Mouse (Mus musculus) adrenal gland, postnatal 14 days (tissue): Measurements from ENCODE around the gene Mmaa. TPM values are rescaled to one million over a fixed set of nuclear protein-coding genes. Genes with fewer than 3 reads are reported as not detected.

ENCODE experiments used
- DNase-seq: peaks from one replicate; pipeline ENCODE4 v3.0.0; 2021; ENCODE audit warnings: mixed read lengths
- total RNA-seq: library from RNA; stranded (reverse); gene quantifications from 2 replicates; pipeline ENCODE4 v1.2.3, GENCODE M21; 2021

The Mmaa gene
- total RNA-seq, 1 experiment from 2014 or later: 36.6 TPM

- no peak for DNase-seq
Measured at GRCm38 (mm10) chr8:79288681-79289080, 6.1 kb downstream of the Mmaa start.

GRCm38 (mm10) chr8:79288250-79288649, 6.5 kb downstream of the Mmaa start:
- DNase-seq: no peak

GRCm38 (mm10) chr8:79286424-79286823, 8.3 kb downstream of the Mmaa start:
- no peak for DNase-seq

- DNase-seq: no peak
Measured at GRCm38 (mm10) chr8:79284626-79285025, 10.1 kb downstream of the Mmaa start.

GRCm38 (mm10) chr8:79281376-79281890, 13.3 kb downstream of the Mmaa start:
- DNase-seq: no peak

GRCm38 (mm10) chr8:79277264-79277870, 17.4 kb downstream of the Mmaa start:
- no peak for DNase-seq

GRCm38 (mm10) chr8:79274940-79275339, 19.8 kb downstream of the Mmaa start:
- DNase-seq: no peak

GRCm38 (mm10) chr8:79273776-79274175, 21.0 kb downstream of the Mmaa start:
- DNase-seq: no peak

- DNase-seq: no peak
Measured at GRCm38 (mm10) chr8:79272676-79273075, 22.1 kb downstream of the Mmaa start.

GRCm38 (mm10) chr8:79268921-79269320, 25.8 kb downstream of the Mmaa start:
- DNase-seq: no peak

GRCm38 (mm10) chr8:79261920-79262319, 32.8 kb downstream of the Mmaa start:
- DNase-seq: no peak

GRCm38 (mm10) chr8:79256076-79256705, 38.5 kb downstream of the Mmaa start:
- DNase-seq: no peak

- DNase-seq: no peak
Measured at GRCm38 (mm10) chr8:79253742-79254141, 41.0 kb downstream of the Mmaa start.

GRCm38 (mm10) chr8:79248470-79248869, 46.3 kb downstream of the Mmaa start, which contains the start of gene 1700011L22Rik:
TSS of gene 1700011L22Rik (minus strand) at chr8:79248570.
- no peak for DNase-seq

- no peak for DNase-seq
Measured at GRCm38 (mm10) chr8:79243422-79243821, 51.3 kb downstream of the Mmaa start.

- no peak for DNase-seq
Measured at GRCm38 (mm10) chr8:79239996-79240395, 54.7 kb downstream of the Mmaa start.

GRCm38 (mm10) chr8:79239320-79239719, 55.4 kb downstream of the Mmaa start:
- DNase-seq: no peak

GRCm38 (mm10) chr8:79229266-79229888, 65.4 kb downstream of the Mmaa start:
- no peak for DNase-seq

- no peak for DNase-seq
Measured at GRCm38 (mm10) chr8:79227916-79228315, 66.8 kb downstream of the Mmaa start.

- no peak for DNase-seq
Measured at GRCm38 (mm10) chr8:79227194-79227593, 67.5 kb downstream of the Mmaa start.

GRCm38 (mm10) chr8:79226046-79226445, 68.7 kb downstream of the Mmaa start:
- no peak for DNase-seq

GRCm38 (mm10) chr8:79225586-79225985, 69.2 kb downstream of the Mmaa start:
- DNase-seq: no peak

GRCm38 (mm10) chr8:79224363-79224762, 70.4 kb downstream of the Mmaa start:
- DNase-seq: no peak
